Mouse (Mus musculus) heart, embryonic 15.5 days (tissue): ENCODE measurements around the gene Kpna7. TPM values are rescaled to one million over a fixed set of nuclear protein-coding genes. Genes with fewer than 3 reads are reported as not detected.
"Not testable (repeated sequence)": the region's sequence is repeated elsewhere in the genome, so short reads cannot be mapped to it uniquely, and the experiment has no call there.

Experiments
- ATAC-seq: fragments of 200-750 bp; cut with Nextera tagmentation; replicated peaks from 2 replicates; pipeline ENCODE4 v1.8.0; 2017; ENCODE audit warnings: low read depth, moderate TSS enrichment; ENCODE audit not compliant: insufficient number of reproducible peaks, insufficient read depth, low FRiP score
- H3K27ac ChIP-seq: fragments of 300-500 bp; sonication (generic); 2 replicates; pipeline ENCODE4 v1.5.1; 2015; ENCODE audit warnings: mild to moderate bottlenecking, inconsistent platforms
- H3K27me3 ChIP-seq: fragments of 300-500 bp; sonication (generic); 2 replicates; pipeline ENCODE4 v1.6.1; 2015; ENCODE audit warnings: inconsistent platforms
- H3K36me3 ChIP-seq: fragments of 300-500 bp; sonication (generic); 2 replicates; pipeline ENCODE4 v1.6.1; 2015; ENCODE audit warnings: mild to moderate bottlenecking, inconsistent platforms
- H3K4me1 ChIP-seq: fragments of 300-500 bp; sonication (generic); replicated peaks from 2 replicates; pipeline ENCODE4 v1.6.1; 2015; ENCODE audit warnings: inconsistent platforms
- H3K4me2 ChIP-seq: fragments of 300-500 bp; sonication (generic); 2 replicates; pipeline ENCODE4 v1.6.1; 2015; ENCODE audit warnings: inconsistent platforms, mild to moderate bottlenecking, moderate library complexity
- H3K4me3 ChIP-seq: fragments of 300-500 bp; sonication (generic); 2 replicates; pipeline ENCODE4 v1.5.1; 2015; ENCODE audit warnings: mild to moderate bottlenecking, inconsistent platforms
- H3K9ac ChIP-seq: fragments of 300-500 bp; sonication (generic); 2 replicates; pipeline ENCODE4 v1.6.1; 2015; ENCODE audit warnings: mild to moderate bottlenecking, inconsistent platforms
- H3K9me3 ChIP-seq: fragments of 300-500 bp; sonication (generic); replicated peaks from 2 replicates; pipeline ENCODE4 v1.6.1; 2016; ENCODE audit warnings: inconsistent platforms
- WGBS: fragments of 180-500 bp; shearing (Covaris S2); methylation state at CpG from one replicate; pipeline ENCODE4 v1.1.7; 2015; ENCODE audit warnings: mixed read lengths; 5-methylcytosine and 5-hydroxymethylcytosine counted together
- polyA plus RNA-seq: library from polyadenylated mRNA; unstranded; fragments of >200 nt; fragmentation: Nextera tagmentation; extraction: Ambion mirVana; gene quantifications from 2 replicates; pipeline ENCODE4 v1.2.1, GENCODE M21; 2015

Kpna7 gene
- polyA plus RNA-seq, 1 experiment from 2014 or later: not detected

GRCm38 (mm10) chr5:145020254-145020653 lies 63.6 kb downstream of the Kpna7 start:
- H3K4me2 ChIP-seq, H3K9ac ChIP-seq, H3K9me3 ChIP-seq, ATAC-seq, H3K36me3 ChIP-seq, H3K27ac ChIP-seq, H3K4me3 ChIP-seq, H3K27me3 ChIP-seq, H3K4me1 ChIP-seq: not testable (repeated sequence)
- 7% methylated on average over 1 of the region's 1 CpGs for WGBS

DNA sequence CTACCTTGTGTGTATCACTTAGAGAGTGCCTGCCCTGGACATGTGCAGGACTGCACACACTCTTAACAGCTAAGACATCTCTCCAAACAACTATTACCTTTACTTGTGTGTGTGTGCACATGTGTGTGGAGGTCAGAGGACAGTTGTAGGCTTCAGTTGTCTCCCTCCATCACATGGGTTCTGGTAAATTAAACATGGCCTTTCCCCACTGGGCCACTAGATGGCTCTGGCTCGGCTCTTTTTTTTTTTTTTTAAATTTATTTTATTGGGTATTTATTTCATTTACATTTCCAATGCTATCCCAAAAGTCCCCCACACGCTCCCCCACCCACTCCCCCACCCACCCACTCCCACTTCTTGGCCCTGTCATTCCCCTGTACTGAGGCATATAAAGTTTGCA lies 67.1 kb downstream of the Kpna7 start:
- not testable (repeated sequence) for H3K9me3 ChIP-seq, H3K4me1 ChIP-seq, H3K36me3 ChIP-seq, H3K4me3 ChIP-seq, ATAC-seq, H3K27me3 ChIP-seq, H3K4me2 ChIP-seq, H3K27ac ChIP-seq, H3K9ac ChIP-seq
- 15% methylated on average over 2 of the region's 2 CpGs for WGBS

GRCm38 (mm10) chr5:145014278-145014677 lies 69.6 kb downstream of the Kpna7 start:
- no peak overlapping the region for H3K9ac ChIP-seq
- H3K27me3 ChIP-seq: no peaks in the 10 kb centered on the region
- H3K36me3 ChIP-seq: no peaks in the 10 kb centered on the region
- no peak for ATAC-seq
- H3K9me3 ChIP-seq: no peaks in the 10 kb centered on the region
- no peak overlapping the region for H3K4me2 ChIP-seq
- H3K27ac ChIP-seq: no peak overlapping the region
- no peaks in the 10 kb centered on the region for H3K4me1 ChIP-seq
- WGBS: 84% methylated on average over 1 of the region's 1 CpGs
- no peak overlapping the region for H3K4me3 ChIP-seq

GRCm38 (mm10) chr5:145008878-145009659 lies 74.8 kb downstream of the Kpna7 start:
- Histone ChIP-seq H3K4me2 (no peak overlapping the region), H3K27me3 (no peaks in the 10 kb centered on the region), H3K9me3 (no peaks in the 10 kb centered on the region), H3K4me1 (peaks cover 3% of the 10 kb centered on the region; the same call in 1 of the 2 replicates), H3K9ac (no peak overlapping the region), H3K36me3 (no peaks in the 10 kb centered on the region), H3K4me3 (no peak overlapping the region), H3K27ac (no peak overlapping the region)
- ATAC-seq: no peak
- 83% methylated on average over 15 of the region's 15 CpGs for WGBS

DNA sequence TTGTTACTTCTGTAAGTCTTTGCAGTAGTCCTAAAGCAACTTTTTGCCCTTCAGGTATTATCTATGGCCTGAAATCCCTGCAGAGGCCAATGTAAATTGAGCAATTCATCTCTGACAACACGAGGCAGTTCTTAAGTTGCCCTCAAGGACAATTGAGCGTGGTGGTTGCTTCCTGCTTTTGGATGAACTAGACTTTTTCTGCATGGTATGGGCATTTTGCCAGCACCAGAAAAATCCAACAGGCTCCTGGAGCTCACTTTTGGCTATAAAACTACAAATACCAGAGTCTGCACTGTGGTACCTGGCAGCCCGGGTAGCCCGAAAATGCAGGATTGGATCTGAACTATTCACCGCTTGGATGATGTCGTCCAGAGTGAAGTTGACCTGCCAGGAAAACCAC lies 78.2 kb downstream of the Kpna7 start:
- no peak overlapping the region for H3K27ac ChIP-seq
- H3K9ac ChIP-seq: no peak overlapping the region
- no peak for ATAC-seq
- no peak overlapping the region for H3K4me3 ChIP-seq
- no peaks in the 10 kb centered on the region for H3K9me3 ChIP-seq
- no peak overlapping the region for H3K4me2 ChIP-seq
- 77% methylated on average over 6 of the region's 6 CpGs for WGBS
- H3K36me3 ChIP-seq: no peaks in the 10 kb centered on the region
- H3K4me1 ChIP-seq: peaks cover 3% of the 10 kb centered on the region; the same call in 1 of the 2 replicates
- no peaks in the 10 kb centered on the region for H3K27me3 ChIP-seq

DNA sequence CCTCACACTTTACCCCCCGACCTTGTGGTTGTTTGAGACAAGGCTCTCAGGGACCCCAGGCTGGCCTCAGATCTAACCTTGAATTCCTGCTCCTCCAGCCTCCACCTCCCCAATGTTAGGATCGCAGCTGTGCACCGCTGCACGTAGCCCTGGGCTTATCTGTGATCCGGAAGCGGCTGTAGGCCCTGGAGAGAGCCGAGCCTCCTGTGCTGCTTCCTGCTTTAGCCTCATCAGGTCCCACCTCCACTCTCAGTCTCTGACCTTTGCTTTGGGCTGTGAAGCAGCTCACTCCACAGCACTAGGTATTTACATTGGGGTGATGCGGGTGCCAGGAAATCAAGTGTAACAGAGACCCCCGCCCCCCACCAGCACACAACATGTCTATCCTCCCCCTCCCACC lies 79.3 kb downstream of the Kpna7 start:
- no peak overlapping the region for H3K9ac ChIP-seq
- peaks cover 3% of the 10 kb centered on the region; the same call in 1 of the 2 replicates for H3K4me1 ChIP-seq
- 41% methylated on average over 9 of the region's 9 CpGs for WGBS
- no peak overlapping the region for H3K4me3 ChIP-seq
- H3K9me3 ChIP-seq: no peaks in the 10 kb centered on the region
- no peak overlapping the region for H3K27ac ChIP-seq
- H3K4me2 ChIP-seq: no peak overlapping the region
- no peaks in the 10 kb centered on the region for H3K36me3 ChIP-seq
- H3K27me3 ChIP-seq: no peaks in the 10 kb centered on the region
- ATAC-seq: 0 out of 2 replicates have a peak, but pooled peaks have one; percentile 27

DNA sequence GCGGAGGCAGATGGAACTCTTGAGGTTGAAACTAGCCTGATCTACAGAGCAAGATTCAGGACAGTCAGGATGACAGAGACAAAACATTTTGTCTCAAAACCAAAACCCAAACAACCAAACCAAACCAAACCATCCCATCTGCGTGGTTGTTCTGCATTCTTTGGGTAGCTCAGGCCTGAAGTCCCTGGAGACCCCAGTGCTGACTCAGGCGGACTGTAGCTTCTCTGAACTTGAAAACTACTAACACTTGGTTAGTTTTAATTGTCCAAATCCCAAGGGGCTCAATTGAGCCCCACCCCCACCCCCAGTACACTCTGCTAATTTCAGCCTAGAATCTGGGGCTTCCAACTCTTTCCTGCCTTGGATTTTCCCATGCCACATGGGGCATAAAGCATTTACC lies 80.5 kb downstream of the Kpna7 start:
- Histone ChIP-seq H3K4me3 (no peak overlapping the region), H3K36me3 (no peaks in the 10 kb centered on the region), H3K27ac (no peak overlapping the region), H3K27me3 (no peaks in the 10 kb centered on the region), H3K4me2 (no peak overlapping the region), H3K4me1 (peaks cover 3% of the 10 kb centered on the region; the same call in 1 of the 2 replicates), H3K9ac (no peak overlapping the region), H3K9me3 (no peaks in the 10 kb centered on the region)
- WGBS: 81% methylated on average over 3 of the region's 3 CpGs
- no peak for ATAC-seq

GRCm38 (mm10) chr5:144998491-144998890 lies 85.3 kb downstream of the Kpna7 start:
- no peak for ATAC-seq
- 41% methylated on average over 2 of the region's 2 CpGs for WGBS
- Histone ChIP-seq H3K36me3 (no peaks in the 10 kb centered on the region), H3K9ac (no peak overlapping the region), H3K4me2 (no peak overlapping the region), H3K27me3 (no peaks in the 10 kb centered on the region), H3K9me3 (no peaks in the 10 kb centered on the region), H3K27ac (no peak overlapping the region), H3K4me3 (no peak overlapping the region), H3K4me1 (no peaks in the 10 kb centered on the region)

- Histone ChIP-seq H3K27ac (no peak overlapping the region), H3K4me3 (no peak overlapping the region), H3K4me1 (no peaks in the 10 kb centered on the region), H3K9me3 (no peaks in the 10 kb centered on the region), H3K4me2 (no peak overlapping the region), H3K9ac (no peak overlapping the region), H3K27me3 (no peaks in the 10 kb centered on the region), H3K36me3 (no peaks in the 10 kb centered on the region)
- ATAC-seq: no peak
- WGBS: 56% methylated on average over 5 of the region's 5 CpGs
These were observed 93.3 kb downstream of the Kpna7 start for GRCm38 (mm10) chr5:144990481-144990880.

GRCm38 (mm10) chr5:144990051-144990450 lies 93.8 kb downstream of the Kpna7 start:
- Histone ChIP-seq H3K4me3 (no peak overlapping the region), H3K36me3 (no peaks in the 10 kb centered on the region), H3K27ac (no peak overlapping the region), H3K9me3 (no peaks in the 10 kb centered on the region), H3K27me3 (no peaks in the 10 kb centered on the region), H3K4me1 (no peaks in the 10 kb centered on the region), H3K9ac (no peak overlapping the region), H3K4me2 (no peak overlapping the region)
- no peak for ATAC-seq
- WGBS: 79% methylated on average over 2 of the region's 2 CpGs

DNA sequence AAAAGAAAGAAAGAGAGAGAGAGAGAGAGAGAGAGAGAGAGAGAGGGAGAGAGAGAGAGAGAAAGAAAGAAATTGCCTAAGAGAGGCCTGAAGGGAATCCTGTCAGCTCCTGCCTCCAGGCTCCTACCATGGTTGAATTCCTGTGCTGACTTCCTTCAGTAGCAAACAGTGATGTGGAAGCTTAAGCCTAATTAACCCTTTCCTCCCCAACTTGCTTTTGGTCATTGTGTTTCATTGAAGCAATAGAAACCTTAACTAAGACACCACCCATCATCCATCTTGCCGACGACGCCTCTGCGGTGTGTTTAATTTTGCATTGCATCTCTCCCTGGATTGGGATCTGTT lies 94.8 kb downstream of the Kpna7 start:
- no peaks in the 10 kb centered on the region for H3K9me3 ChIP-seq
- no peak overlapping the region for H3K4me3 ChIP-seq
- no peak overlapping the region for H3K27ac ChIP-seq
- no peaks in the 10 kb centered on the region for H3K4me1 ChIP-seq
- no peak overlapping the region for H3K9ac ChIP-seq
- H3K27me3 ChIP-seq: no peaks in the 10 kb centered on the region
- H3K4me2 ChIP-seq: no peak overlapping the region
- ATAC-seq: no peak
- WGBS: 81% methylated on average over 4 of the region's 4 CpGs
- no peaks in the 10 kb centered on the region for H3K36me3 ChIP-seq

DNA sequence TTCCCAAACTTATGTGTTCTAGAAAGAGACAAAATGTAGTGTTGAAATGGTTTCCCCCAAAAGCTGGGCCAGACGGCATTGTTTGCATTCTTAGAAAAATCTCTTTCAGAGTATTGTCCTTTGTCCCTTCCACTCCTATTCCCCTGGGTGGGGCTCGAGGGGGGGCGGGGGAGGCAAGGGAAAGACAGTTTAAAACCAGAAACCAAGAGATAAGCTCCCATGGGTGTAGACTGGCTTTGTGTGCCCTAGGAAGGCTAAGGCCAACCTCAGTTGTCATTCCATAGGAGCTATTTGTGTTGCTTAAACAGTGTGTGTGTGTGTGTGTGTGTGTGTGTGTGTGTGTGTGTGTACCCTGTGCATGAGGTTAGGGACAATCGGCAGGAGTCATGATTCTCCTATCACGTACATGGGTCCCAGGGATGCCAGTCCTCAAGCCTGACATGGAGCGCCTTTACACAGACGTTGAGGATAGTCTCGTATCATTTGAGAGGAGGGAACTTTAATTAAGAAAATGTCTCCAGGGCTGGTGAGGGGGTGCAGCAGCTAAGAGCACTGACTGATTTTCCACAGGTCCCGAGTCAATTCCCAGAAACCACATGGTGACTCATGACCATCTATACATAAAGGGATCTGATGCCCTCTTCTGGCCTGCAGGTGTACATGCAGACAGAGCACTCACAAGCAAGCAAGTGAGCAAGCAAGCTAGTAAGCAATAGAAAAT lies 95.3 kb downstream of the Kpna7 start:
- Histone ChIP-seq H3K9ac (no peak overlapping the region), H3K27ac (no peak overlapping the region), H3K27me3 (no peaks in the 10 kb centered on the region), H3K9me3 (no peaks in the 10 kb centered on the region), H3K36me3 (no peaks in the 10 kb centered on the region), H3K4me1 (no peaks in the 10 kb centered on the region), H3K4me2 (no peak overlapping the region), H3K4me3 (no peak overlapping the region)
- no peak for ATAC-seq
- WGBS: 48% methylated on average over 9 of the region's 9 CpGs
